Mouse (Mus musculus) mouse embryonic stem cell (cell line): Measurements from ENCODE around the gene Elmod3.
"Not testable (repeated sequence)": the region's sequence is repeated elsewhere in the genome, so short reads cannot be mapped to it uniquely, and the experiment has no call there.

Experiments
- in situ Hi-C, 2 experiments: fragments of 300-500 bp; cut with MboI; formaldehyde crosslinking; loops; 1 replicate in 1 of 2; 3 replicates in 1 of 2; pipeline ENCODE4 v1.14.3; 2019 to 2020; ENCODE audit warnings: low sequenced_read_pairs in 2 of 2, low pct_unique_long_range_greater_than_20kb in 1 of 2, mixed read lengths in 1 of 2; ENCODE audit not compliant: unreplicated experiment in 1 of 2

Elmod3 gene

DNA sequence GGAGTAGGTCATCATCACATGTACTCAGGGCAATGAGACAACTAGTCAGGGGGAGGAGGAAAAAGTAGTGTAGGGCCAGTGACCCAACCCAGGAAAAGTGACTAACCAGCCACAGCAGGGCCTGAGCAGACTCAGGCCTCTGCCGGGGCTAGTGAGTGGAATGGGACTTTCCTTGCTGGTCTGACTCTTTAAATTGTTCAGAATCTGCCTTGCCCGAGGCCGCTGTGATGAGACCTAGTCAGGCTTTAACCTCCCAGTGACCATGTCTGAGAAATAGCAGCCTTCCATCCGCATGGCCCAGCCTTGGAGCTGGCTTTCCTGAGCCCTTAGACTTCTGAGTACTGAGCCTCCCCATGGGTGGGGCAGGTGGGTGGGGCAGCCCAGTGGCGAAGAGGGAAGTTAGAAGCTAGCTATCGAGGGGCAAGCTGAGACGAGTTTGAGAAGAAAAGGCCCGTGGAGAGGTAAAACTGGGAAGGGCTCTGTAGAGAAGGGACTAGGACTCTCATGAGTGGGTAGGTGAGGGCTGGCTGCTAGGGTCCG is 49.1 kb downstream of the Elmod3 start:
- in situ Hi-C loops, result no loop called here

DNA sequence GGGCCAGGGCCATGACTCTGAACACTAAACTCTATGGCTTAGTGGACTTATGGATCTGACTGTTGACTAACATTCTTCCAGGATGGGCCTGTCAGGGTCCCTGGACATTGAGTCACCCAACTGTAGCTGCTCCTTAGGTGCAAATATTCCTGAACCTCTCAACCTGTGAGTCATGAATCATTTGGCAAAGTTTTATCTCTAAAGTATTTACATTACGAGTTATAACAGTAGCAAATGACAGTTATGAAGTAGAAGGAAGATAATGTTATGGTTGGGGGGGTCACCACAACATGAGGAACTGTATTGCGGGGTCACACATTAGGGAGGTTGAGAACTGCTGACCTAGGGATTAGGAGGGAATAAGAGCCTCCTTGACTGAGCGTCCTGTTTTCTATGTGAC is 50.4 kb downstream of the Elmod3 start:
- in situ Hi-C loops, result no loop called here

GRCm38 (mm10) chr6:72547121-72547520 is 51.1 kb downstream of the Elmod3 start:
- in situ Hi-C loops, result no loop called here

- in situ Hi-C loops, result no loop called here
Observed at GRCm38 (mm10) chr6:72545377-72545776, 52.8 kb downstream of the Elmod3 start.

- in situ Hi-C loops, result no loop called here
Observed at GRCm38 (mm10) chr6:72544283-72544987, 53.8 kb downstream of the Elmod3 start, which contains the start of gene Capg. Capg (plus strand) TSS chr6:72544391.

- in situ Hi-C loops, result no loop called here
Observed at GRCm38 (mm10) chr6:72543265-72543850, 54.9 kb downstream of the Elmod3 start.

GRCm38 (mm10) chr6:72538562-72539031 is 59.6 kb downstream of the Elmod3 start:
- in situ Hi-C loops, result loop anchor here in 1 of 2 experiments (5.0 kb wide), 2 partner anchors 34 to 111 kb away; no protein-coding TSS in a partner anchor

GRCm38 (mm10) chr6:72537998-72538500 is 60.2 kb downstream of the Elmod3 start:
- in situ Hi-C loops, result loop anchor here in 1 of 2 experiments (5.0 kb wide), 2 partner anchors 34 to 111 kb away; no protein-coding TSS in a partner anchor

GRCm38 (mm10) chr6:72535165-72535564 is 63.0 kb downstream of the Elmod3 start:
- in situ Hi-C loops, result loop anchor here in 1 of 2 experiments (5.0 kb wide), 2 partner anchors 37 to 108 kb away; no protein-coding TSS in a partner anchor

DNA sequence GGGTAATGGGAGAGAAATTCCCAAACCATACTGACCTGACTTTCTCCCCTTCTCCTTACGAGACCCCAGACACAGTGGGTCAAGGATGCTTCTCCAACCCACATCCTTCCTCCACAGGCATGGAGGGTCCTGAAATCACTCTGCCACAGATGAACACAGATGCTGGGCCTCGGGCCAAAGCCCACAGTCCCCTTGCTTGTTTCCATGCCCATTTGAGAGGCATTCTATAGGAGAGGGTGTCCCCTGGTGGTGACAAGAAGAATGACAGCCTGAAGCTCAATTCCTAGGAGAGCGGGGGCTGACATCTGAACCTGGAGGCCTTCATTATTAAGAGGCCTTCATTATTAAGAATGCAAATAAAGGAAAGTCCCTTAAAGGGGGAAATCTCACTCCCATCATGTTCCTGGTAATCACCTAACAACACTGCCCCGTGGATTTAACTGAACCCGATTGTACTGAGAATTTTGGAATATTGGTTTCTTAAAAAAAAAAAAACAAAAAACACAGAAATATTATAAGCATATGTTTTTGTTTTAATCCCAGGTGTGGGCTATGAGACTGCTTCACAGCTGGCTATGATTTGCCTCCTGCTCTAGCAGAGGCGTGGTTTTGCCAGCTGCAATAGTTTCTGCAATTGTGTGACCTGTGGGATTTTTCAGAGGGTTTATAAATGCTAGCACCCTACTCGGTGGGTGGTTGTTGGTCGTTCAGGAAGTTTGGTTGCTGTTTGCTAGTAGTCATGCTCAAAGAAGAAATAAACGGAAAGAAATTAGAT is 64.0 kb downstream of the Elmod3 start:
- in situ Hi-C loops, result no loop called here

GRCm38 (mm10) chr6:72533555-72533954 is 64.7 kb downstream of the Elmod3 start:
- in situ Hi-C loops, result not testable (repeated sequence)

GRCm38 (mm10) chr6:72532580-72532979 is 65.6 kb downstream of the Elmod3 start:
- in situ Hi-C loops, result no loop called here

GRCm38 (mm10) chr6:72528410-72529151 is 69.6 kb downstream of the Elmod3 start:
- in situ Hi-C loops, result no loop called here

GRCm38 (mm10) chr6:72527070-72527469 is 71.1 kb downstream of the Elmod3 start:
- in situ Hi-C loops, result no loop called here

DNA sequence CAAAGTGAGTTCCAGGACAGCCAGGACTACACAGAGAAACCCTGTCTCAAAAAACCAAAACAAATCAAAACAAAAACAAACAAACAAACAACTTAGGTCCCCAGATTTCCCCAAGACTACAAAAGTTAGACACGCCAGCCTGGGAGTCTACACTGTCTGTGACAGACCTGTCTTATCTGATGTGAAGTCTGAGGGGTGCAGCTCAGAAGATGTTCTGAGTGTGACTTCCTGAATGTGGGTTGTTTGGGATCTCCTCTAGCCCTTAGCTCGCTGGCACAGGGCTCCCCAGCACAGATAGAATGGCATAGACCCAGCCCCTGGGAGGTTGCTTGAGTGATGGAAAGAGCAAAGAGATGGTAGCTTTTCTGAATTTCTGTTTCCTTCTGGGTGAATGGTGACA is 74.1 kb downstream of the Elmod3 start:
- in situ Hi-C loops, result loop anchor here in 1 of 2 experiments (5.0 kb wide), 1 partner anchor 97 kb away; no protein-coding TSS in a partner anchor

- in situ Hi-C loops, result loop anchor here in 1 of 2 experiments (5.0 kb wide), 1 partner anchor 96 kb away; no protein-coding TSS in a partner anchor
Observed at GRCm38 (mm10) chr6:72523222-72523621, 75.0 kb downstream of the Elmod3 start.

GRCm38 (mm10) chr6:72522288-72522687 is 75.9 kb downstream of the Elmod3 start:
- in situ Hi-C loops, result loop anchor here in 1 of 2 experiments (5.0 kb wide), 1 partner anchor 95 kb away; no protein-coding TSS in a partner anchor

DNA sequence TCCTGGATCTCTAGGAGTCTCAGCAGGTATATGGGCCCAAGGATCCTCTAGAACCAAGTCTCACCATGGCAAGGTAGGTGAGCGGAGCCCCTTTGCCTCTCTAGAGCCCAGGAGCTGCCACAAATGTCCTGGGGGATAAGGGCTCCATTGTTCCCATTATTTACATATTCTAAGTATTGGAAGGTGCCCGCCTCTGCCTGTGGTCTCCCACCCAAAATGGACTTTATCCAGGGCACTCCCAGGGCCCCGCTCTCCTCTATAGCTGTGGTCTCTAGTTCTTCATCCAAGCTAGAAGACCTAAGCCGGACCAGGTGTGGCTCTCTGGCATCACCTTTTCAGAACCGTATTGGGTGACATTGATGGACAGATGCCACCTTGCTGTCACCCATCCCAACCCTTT is 76.6 kb downstream of the Elmod3 start, which contains the start of gene Sh2d6:
TSS of gene Sh2d6 (minus strand) at position 101 of the 400 bp plus-strand sequence.
- in situ Hi-C loops, result loop anchor here in 1 of 2 experiments (5.0 kb wide), 1 partner anchor 94 kb away; no protein-coding TSS in a partner anchor
